Mouse (Mus musculus) megakaryocyte, embryonic 14.5 days (primary cell): ENCODE measurements around the gene Ccdc9.

ENCODE experiments used
- FLI1 ChIP-seq: IDR thresholded peaks from 2 replicates; pipeline ENCODE4 v1.6.1; 2012; ENCODE audit warnings: low read length, inconsistent platforms, mixed read lengths
- GATA1 ChIP-seq: IDR thresholded peaks from 3 replicates; pipeline ENCODE4 v1.6.1; 2012; ENCODE audit warnings: mixed read lengths, low read length, inconsistent platforms, borderline replicate concordance

DNA sequence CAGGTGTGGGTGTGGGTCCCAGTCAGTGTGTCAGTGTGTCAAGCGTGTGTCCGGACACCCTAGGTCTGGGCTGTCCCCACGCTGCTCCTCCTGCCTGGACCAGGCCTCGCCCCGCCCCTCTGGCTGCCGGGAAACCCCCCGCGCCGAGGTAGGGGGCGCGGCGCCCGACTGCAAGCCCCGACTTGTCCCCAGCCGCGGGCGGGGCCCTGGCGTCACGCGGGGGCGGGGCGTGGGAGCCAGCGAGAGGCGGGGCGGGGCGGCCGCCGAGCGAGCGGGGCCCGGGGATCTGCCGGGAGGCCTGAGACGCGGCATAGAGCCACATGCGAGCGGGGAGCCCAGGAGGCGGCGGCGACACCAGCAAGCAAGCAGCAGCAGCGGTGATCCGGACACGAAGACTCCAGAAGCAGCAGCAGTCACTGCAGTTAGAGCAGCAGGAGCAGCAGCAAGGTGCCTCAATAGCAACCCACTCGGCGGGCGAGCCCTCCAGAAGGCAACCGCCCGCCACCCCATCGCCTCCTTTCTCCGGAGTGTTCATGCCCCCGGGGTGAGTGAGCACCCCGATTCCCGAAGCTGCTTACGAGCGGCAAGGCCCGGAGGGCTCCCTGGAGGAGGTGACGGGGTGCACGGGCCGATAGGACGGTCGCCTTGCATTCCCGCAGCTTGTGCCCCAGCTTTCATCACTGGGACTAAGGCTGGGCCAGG, 22.9 kb upstream of the Ccdc9 start:
- TF ChIP-seq GATA1 (no peak), FLI1 (no peak)
